Mouse (Mus musculus) embryonic facial prominence, embryonic 13.5 days (tissue): Measurements from ENCODE around the gene Amz2. TPM values are rescaled to one million over a fixed set of nuclear protein-coding genes. Genes with fewer than 3 reads are reported as not detected.
A peak's percentile ranks its signal among the peaks of the same experiment; 100 is the strongest.

Source experiments
- ATAC-seq: fragments of 200-750 bp; cut with Nextera tagmentation; 2 replicates; pipeline ENCODE4 v1.8.0; 2017; ENCODE audit warnings: low read depth; ENCODE audit not compliant: insufficient number of reproducible peaks, insufficient read depth, low FRiP score, low TSS enrichment
- H3K27ac ChIP-seq: fragments of 300-500 bp; sonication (generic); 2 replicates; pipeline ENCODE4 v1.5.1; 2015; ENCODE audit warnings: moderate library complexity, mild to moderate bottlenecking, inconsistent platforms
- H3K27me3 ChIP-seq: fragments of 300-500 bp; sonication (generic); 2 replicates; pipeline ENCODE4 v1.6.1; 2015; ENCODE audit warnings: mild to moderate bottlenecking, inconsistent platforms
- H3K36me3 ChIP-seq: fragments of 300-500 bp; sonication (generic); 2 replicates; pipeline ENCODE4 v1.6.1; 2015; ENCODE audit warnings: mild to moderate bottlenecking, inconsistent platforms
- H3K4me1 ChIP-seq: fragments of 300-500 bp; sonication (generic); 2 replicates; pipeline ENCODE4 v1.6.1; 2015; ENCODE audit warnings: inconsistent platforms
- H3K4me2 ChIP-seq: fragments of 300-500 bp; sonication (generic); 2 replicates; pipeline ENCODE4 v1.6.1; 2015; ENCODE audit warnings: moderate library complexity, mild to moderate bottlenecking, inconsistent platforms
- H3K4me3 ChIP-seq: fragments of 300-500 bp; sonication (generic); 2 replicates; pipeline ENCODE4 v1.5.1; 2015; ENCODE audit warnings: mild to moderate bottlenecking, inconsistent platforms
- H3K9ac ChIP-seq: fragments of 300-500 bp; sonication (generic); 2 replicates; pipeline ENCODE4 v1.6.1; 2015; ENCODE audit warnings: mild to moderate bottlenecking, inconsistent platforms
- H3K9me3 ChIP-seq: fragments of 300-500 bp; sonication (generic); 2 replicates; pipeline ENCODE4 v1.6.1; 2016; ENCODE audit warnings: inconsistent platforms
- WGBS: fragments of 180-500 bp; shearing (Covaris S2); methylation state at CpG from one replicate; pipeline ENCODE4 v1.1.7; 2015; ENCODE audit warnings: mixed read lengths; 5-methylcytosine and 5-hydroxymethylcytosine counted together
- polyA plus RNA-seq: library from polyadenylated mRNA; unstranded; fragments of >200 nt; fragmentation: Nextera tagmentation; extraction: Ambion mirVana; gene quantifications from 2 replicates; pipeline ENCODE4 v1.2.1, GENCODE M21; 2015

The Amz2 gene
- 48.4 and 53.6 TPM in 2 replicates for polyA plus RNA-seq

GRCm38 (mm10) chr11:109425392-109426271 lies at the start of gene Amz2:
TSS of gene Amz2 (plus strand) at chr11:109425946.
- Histone ChIP-seq H3K4me3 (peak within 1 kb of the TSS; percentile 70), H3K27ac (peak within 1 kb of the TSS; percentile 77), H3K4me1 (peaks cover 9% of the 10 kb centered on the region), H3K9ac (peak within 1 kb of the TSS; percentile 83), H3K36me3 (peaks cover 21% of the 10 kb centered on the region), H3K27me3 (no peaks in the 10 kb centered on the region), H3K4me2 (peak within 1 kb of the TSS; percentile 66), H3K9me3 (no peaks in the 10 kb centered on the region)
- ATAC-seq: peak; percentile 94
- under 1% methylated on average over 65 of the region's 65 CpGs for WGBS

- Histone ChIP-seq H3K36me3 (peaks cover 16% of the 10 kb centered on the region), H3K4me2 (peak overlapping the region; percentile 35), H3K27ac (peak overlapping the region; percentile 78), H3K4me1 (peaks cover 30% of the 10 kb centered on the region), H3K9me3 (no peaks in the 10 kb centered on the region), H3K27me3 (no peaks in the 10 kb centered on the region), H3K4me3 (peak overlapping the region; percentile 6; the same call in 1 of the 2 replicates), H3K9ac (0 out of 2 replicates have a peak overlapping the region, but pooled peaks have one; percentile 11)
- 16% methylated on average over 7 of the region's 7 CpGs for WGBS
- ATAC-seq: peak; percentile 52; the same call in 1 of the 2 replicates
Observed at GRCm38 (mm10) chr11:109376484-109377143, 49.1 kb upstream of the Amz2 start.

GRCm38 (mm10) chr11:109377477-109377876 lies 48.3 kb upstream of the Amz2 start:
- peak overlapping the region; percentile 16; the same call in 1 of the 2 replicates for H3K9ac ChIP-seq
- no peaks in the 10 kb centered on the region for H3K9me3 ChIP-seq
- no peak for ATAC-seq
- WGBS: 42% methylated on average over 10 of the region's 10 CpGs
- peaks cover 25% of the 10 kb centered on the region for H3K4me1 ChIP-seq
- H3K36me3 ChIP-seq: peaks cover 16% of the 10 kb centered on the region
- H3K27ac ChIP-seq: peak overlapping the region; percentile 78; the same call in 1 of the 2 replicates
- H3K4me3 ChIP-seq: no peak overlapping the region
- H3K4me2 ChIP-seq: peak overlapping the region; percentile 35; the same call in 1 of the 2 replicates
- no peaks in the 10 kb centered on the region for H3K27me3 ChIP-seq

- Histone ChIP-seq H3K4me3 (no peak overlapping the region), H3K9ac (no peak overlapping the region), H3K27me3 (no peaks in the 10 kb centered on the region), H3K4me2 (no peak overlapping the region), H3K36me3 (peaks cover 14% of the 10 kb centered on the region), H3K4me1 (peaks cover 25% of the 10 kb centered on the region), H3K9me3 (no peaks in the 10 kb centered on the region), H3K27ac (no peak overlapping the region)
- no peak for ATAC-seq
- WGBS: 56% methylated on average over 7 of the region's 7 CpGs
Observed at GRCm38 (mm10) chr11:109378051-109378450, 47.7 kb upstream of the Amz2 start.

- H3K27me3 ChIP-seq: no peaks in the 10 kb centered on the region
- no peak overlapping the region for H3K4me3 ChIP-seq
- ATAC-seq: no peak
- H3K9me3 ChIP-seq: no peaks in the 10 kb centered on the region
- H3K4me2 ChIP-seq: no peak overlapping the region
- no peak overlapping the region for H3K9ac ChIP-seq
- H3K27ac ChIP-seq: no peak overlapping the region
- WGBS: 78% methylated on average over 5 of the region's 5 CpGs
- H3K36me3 ChIP-seq: 0 out of 2 replicates have a peak, but pooled peaks cover 3% of the 10 kb centered on the region
- H3K4me1 ChIP-seq: peaks cover 38% of the 10 kb centered on the region
Observed at GRCm38 (mm10) chr11:109380662-109381061, 45.1 kb upstream of the Amz2 start.

- Histone ChIP-seq H3K9me3 (no peaks in the 10 kb centered on the region), H3K27me3 (no peaks in the 10 kb centered on the region), H3K4me1 (peaks cover 20% of the 10 kb centered on the region), H3K4me3 (no peak overlapping the region), H3K4me2 (no peak overlapping the region), H3K36me3 (0 out of 2 replicates have a peak, but pooled peaks cover 3% of the 10 kb centered on the region), H3K27ac (no peak overlapping the region), H3K9ac (no peak overlapping the region)
- WGBS: 76% methylated on average over 8 of the region's 8 CpGs
- ATAC-seq: no peak
Observed at GRCm38 (mm10) chr11:109385296-109385695, 40.5 kb upstream of the Amz2 start.

- ATAC-seq: no peak
- Histone ChIP-seq H3K9me3 (no peaks in the 10 kb centered on the region), H3K4me3 (no peak overlapping the region), H3K36me3 (peaks cover 14% of the 10 kb centered on the region), H3K27me3 (no peaks in the 10 kb centered on the region), H3K9ac (no peak overlapping the region), H3K27ac (no peak overlapping the region), H3K4me1 (peaks cover 20% of the 10 kb centered on the region), H3K4me2 (no peak overlapping the region)
- 94% methylated on average over 5 of the region's 5 CpGs for whole genome bisulfite sequencing
Observed at GRCm38 (mm10) chr11:109389046-109389445, 36.7 kb upstream of the Amz2 start.

GRCm38 (mm10) chr11:109391200-109391599 lies 34.5 kb upstream of the Amz2 start:
- H3K27ac ChIP-seq: no peak overlapping the region
- 74% methylated on average over 7 of the region's 7 CpGs for WGBS
- H3K4me3 ChIP-seq: no peak overlapping the region
- no peak overlapping the region for H3K4me2 ChIP-seq
- no peak for ATAC-seq
- peaks cover 28% of the 10 kb centered on the region for H3K36me3 ChIP-seq
- H3K4me1 ChIP-seq: peaks cover 3% of the 10 kb centered on the region; the same call in 1 of the 2 replicates
- no peaks in the 10 kb centered on the region for H3K9me3 ChIP-seq
- H3K9ac ChIP-seq: no peak overlapping the region
- no peaks in the 10 kb centered on the region for H3K27me3 ChIP-seq

GRCm38 (mm10) chr11:109391760-109392159 lies 34.0 kb upstream of the Amz2 start:
- 65% methylated on average over 7 of the region's 7 CpGs for WGBS
- H3K4me2 ChIP-seq: no peak overlapping the region
- no peaks in the 10 kb centered on the region for H3K27me3 ChIP-seq
- H3K4me3 ChIP-seq: no peak overlapping the region
- no peaks in the 10 kb centered on the region for H3K9me3 ChIP-seq
- peaks cover 2% of the 10 kb centered on the region; the same call in 1 of the 2 replicates for H3K4me1 ChIP-seq
- no peak for ATAC-seq
- no peak overlapping the region for H3K27ac ChIP-seq
- peaks cover 33% of the 10 kb centered on the region for H3K36me3 ChIP-seq
- H3K9ac ChIP-seq: no peak overlapping the region

- peaks cover 42% of the 10 kb centered on the region for H3K36me3 ChIP-seq
Observed at GRCm38 (mm10) chr11:109392601-109393000, 33.1 kb upstream of the Amz2 start.

GRCm38 (mm10) chr11:109394758-109395157 lies 31.0 kb upstream of the Amz2 start:
- ATAC-seq: no peak
- H3K9ac ChIP-seq: no peak overlapping the region
- H3K9me3 ChIP-seq: no peaks in the 10 kb centered on the region
- no peaks in the 10 kb centered on the region for H3K27me3 ChIP-seq
- 86% methylated on average over 9 of the region's 9 CpGs for WGBS
- H3K4me1 ChIP-seq: no peaks in the 10 kb centered on the region
- no peak overlapping the region for H3K4me2 ChIP-seq
- H3K36me3 ChIP-seq: peaks cover 59% of the 10 kb centered on the region
- no peak overlapping the region for H3K27ac ChIP-seq
- no peak overlapping the region for H3K4me3 ChIP-seq

More at GRCm38 (mm10) chr11:109392601-109393000, 33.1 kb upstream of the Amz2 start:
- Histone ChIP-seq H3K27ac (no peak overlapping the region), H3K9me3 (no peaks in the 10 kb centered on the region), H3K4me1 (no peaks in the 10 kb centered on the region; the same call in 1 of the 2 replicates), H3K4me3 (no peak overlapping the region), H3K27me3 (no peaks in the 10 kb centered on the region), H3K9ac (no peak overlapping the region), H3K4me2 (no peak overlapping the region)
- no peak for ATAC-seq
- WGBS: 86% methylated on average over 9 of the region's 9 CpGs
